Mouse (Mus musculus) cerebellum, postnatal 10 days (tissue): ENCODE results near the gene Retsat.

ENCODE experiments used
- DNase-seq, 2 experiments: peaks; one replicate each; pipeline ENCODE4 v3.0.0; 2021; ENCODE audit warnings: mixed read lengths in 2 of 2

Gene Retsat

DNA sequence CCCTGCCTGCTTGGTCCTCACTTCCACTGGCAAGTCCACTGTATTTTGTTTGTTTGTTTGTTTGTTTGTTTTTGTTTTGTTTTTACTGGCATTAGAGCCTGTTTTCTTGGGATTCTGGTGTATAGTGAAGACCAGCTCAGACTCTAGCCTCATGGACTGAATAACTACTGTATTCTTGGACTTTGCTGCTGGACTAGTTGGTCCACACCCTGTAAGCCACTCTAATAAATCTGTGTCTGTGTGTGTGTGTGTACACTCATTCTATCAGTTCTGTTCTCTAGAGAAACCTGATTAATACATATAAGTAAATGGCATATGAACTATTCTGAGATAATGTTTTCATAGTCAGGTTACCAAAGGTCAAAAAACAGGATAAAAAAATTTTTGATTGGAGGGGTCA lies 8.2 kb upstream of the Retsat start:
- DNase-seq = no peak

DNA sequence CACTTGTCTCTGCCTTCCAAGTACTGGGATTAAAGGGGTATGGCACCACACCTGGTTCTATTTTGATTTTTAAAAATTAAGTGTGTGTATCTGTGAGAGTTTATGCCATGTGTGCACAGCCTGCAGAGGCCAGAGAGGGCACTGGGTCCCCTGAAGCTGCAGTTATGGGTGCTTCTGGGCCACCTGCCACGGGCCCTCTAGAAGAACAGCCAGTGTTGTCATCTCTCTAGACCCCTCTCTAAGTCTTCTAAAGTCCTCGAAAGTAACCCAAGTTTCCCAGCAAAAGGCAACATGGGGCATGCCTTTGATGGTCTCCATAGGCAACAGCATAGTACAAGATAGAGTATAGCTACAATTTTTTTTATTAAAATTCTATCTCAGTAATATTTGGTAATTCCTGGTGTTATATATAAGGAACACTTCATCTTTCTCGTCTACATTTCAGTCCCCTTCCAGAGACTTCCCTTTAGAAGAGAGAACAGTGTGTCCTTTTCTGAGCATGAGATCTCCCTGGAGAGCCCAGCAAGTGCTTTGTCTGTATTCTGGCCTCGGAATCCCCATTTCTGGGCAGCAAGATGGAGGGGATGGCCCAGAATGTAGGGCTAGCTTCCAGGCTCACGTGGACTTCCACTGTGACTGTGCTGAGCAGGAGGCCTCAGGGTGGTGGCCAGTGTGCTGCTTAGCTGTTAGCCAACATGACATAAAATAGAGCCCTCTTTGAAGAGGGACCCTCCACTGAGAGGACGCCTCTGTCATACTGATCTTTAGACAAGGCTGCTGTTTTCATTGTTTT lies 5.1 kb upstream of the Retsat start:
- DNase-seq = peak in 1 of 2 experiments; percentile 33

DNA sequence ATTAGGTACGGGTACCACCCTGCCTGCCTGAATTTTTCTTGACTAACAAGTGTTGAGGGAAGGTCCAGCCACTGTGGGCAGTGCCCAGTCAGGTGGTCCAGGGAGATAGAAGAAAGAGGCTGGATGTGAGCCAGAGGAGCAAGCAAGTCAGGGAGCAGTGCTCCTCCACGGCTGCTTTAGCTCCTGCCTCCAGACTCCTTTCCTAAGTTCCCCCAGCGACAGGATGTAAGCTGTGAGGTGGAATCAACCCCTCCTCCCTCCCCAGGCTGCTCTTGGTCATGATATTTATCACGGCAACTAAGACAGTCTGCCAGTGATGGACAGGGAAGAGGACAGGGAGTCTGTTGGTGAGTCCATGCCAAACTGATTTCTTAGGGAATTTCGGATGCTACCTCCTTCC lies 4.4 kb upstream of the Retsat start:
- peak in 1 of 2 experiments; percentile 16 for DNase-seq

DNA sequence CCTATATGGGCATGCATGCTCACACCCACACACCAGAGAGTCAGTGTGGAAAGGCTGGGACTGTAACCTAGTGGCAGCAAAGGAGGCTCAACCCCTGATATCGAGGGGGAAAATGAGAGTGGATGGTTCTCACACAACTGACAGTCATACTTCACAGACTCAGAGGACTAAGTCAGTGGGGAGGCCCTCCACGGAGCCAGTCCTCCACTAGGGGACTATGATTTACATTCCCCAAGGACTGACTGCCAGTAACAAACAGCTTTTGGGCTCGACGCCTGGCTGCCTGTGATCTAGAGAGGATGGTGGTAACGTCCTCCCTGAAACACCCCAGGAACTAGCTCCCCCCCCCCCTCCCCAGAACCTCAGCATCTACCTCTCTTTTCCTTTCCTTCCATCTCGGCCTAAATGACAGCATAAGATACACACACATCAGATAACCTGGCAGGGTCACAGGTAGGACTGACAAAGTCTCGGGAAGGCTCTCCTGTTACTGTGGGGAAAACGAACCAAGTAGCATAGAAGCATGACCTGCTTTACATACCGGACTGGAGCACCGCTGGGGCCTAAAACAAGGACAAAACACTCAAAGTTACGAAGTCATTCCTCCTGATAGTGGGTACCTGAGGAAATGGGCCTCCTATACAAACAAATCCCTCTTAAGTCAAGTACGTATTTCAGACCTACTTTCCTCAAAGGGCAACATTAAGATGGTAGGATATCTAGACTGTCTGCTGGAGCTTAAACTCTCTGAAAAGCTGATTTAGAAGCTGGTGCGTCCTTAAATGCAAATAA lies 996 bp upstream of the Retsat start:
- peak; percentile 21 to 29 for DNase-seq

DNA sequence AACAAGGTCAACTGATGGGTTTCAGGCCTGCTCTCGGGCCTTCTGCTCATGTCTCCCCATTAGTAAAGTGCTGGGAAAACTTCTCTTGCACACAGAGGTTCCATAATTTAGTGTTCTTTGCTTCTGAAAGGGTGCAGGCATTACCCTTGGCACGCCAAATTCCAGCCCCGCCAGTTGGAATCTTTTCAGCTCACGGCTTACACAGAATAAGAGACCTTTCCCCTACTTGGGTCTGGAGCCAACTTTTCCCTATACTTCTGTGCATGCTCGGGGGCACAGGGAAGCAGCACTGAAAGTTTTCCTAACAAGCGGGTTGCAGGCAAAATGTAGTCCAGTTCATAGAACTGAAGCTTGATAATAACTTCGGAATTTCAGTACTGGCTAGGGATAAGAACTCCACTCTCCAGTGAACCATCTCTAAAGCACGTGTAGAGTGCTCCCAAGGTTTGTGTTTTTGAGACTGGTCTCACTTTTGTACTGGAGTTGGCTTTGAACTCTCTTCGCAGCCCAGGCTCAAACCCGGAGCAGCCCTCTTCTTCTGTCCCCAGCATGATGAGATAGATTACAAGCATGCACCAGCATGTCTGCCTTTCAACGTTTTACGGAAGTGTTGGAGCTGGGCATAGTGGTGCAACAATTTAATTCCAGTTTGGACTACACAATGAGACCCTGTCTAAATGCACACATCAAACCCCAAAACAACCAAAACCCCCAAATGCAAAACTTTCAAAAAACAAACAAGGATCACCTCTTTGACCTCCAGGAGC lies 699 bp downstream of the Retsat start:
- peak; percentile 64 to 66 for DNase-seq

DNA sequence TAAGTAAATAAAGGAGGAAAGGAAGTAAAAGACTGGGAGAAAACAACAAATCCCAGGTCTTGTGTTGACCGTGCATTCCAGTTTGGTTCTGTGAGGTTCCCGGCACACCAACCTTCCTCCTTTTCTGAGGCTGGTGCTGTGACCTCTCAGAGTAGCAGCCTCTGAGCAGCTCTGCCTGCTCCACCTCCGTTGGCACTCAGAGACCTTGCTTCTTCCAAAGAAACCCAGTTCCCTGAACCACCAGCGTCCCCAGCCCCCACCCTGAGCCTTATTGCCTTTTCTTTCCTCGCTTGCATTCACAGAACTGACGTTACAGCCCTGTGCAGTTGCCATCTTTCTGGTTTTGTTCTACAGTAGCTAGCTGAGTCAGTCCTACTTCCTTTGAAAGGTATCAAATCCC lies 1.9 kb downstream of the Retsat start:
- DNase-seq = peak in 1 of 2 experiments; percentile 18

DNA sequence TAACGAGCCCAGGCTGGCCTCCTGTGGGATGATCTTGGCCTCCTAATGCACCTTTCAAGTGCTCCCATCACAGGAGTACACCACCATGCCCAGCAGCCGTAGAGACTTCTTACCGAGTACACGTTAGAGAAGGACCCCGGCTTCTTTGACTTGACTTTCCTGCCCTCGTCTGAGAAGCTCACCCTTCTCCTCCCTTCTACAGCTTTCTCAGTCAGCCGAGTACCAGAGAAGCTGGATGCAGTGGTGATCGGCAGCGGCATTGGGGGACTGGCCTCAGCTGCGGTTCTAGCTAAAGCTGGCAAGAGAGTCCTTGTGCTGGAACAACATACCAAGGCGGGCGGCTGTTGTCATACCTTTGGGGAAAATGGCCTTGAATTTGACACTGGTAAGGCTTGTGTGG lies 2.5 kb downstream of the Retsat start:
- DNase-seq = no peak

DNA sequence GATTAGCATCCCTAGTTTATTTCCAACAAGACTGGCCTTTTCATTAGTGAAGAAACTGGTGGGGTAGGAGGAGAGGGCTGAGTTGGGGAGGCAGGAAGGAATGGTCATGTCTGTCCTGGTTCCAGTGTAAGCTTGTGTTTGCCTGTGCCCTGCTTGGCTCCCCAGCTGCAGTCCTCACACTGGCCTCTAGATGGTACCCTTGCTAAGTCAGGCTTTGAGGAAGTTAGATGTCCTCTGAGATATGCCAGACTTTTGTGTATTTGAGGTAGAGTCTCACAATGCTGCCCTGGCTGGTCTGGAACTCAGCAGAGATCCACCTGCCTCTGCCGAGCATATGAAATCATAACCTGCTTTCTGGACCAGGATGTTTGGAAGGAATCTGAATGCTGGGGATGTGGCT lies 3.5 kb downstream of the Retsat start:
- peak; percentile 90 to 93 for DNase-seq

DNA sequence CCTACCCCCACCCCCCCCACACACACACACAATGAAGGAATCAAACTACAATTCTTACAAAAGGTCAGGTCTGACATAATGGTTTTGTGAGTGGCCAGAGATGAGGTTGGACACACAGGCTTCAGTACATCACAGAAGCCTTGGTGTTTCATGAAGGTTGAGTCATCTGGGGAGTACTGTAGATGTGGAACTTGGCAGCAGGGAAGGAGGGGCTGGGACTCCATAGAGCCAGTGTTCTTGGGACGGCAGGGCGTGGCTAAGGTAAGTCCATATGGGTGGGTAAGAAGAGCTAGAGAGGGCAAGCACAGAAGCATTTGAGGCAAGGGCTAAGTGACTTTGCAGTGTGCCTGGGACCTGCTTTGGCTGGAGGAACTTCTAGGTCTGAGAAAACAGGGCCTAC lies 5.8 kb downstream of the Retsat start:
- DNase-seq = no peak

DNA sequence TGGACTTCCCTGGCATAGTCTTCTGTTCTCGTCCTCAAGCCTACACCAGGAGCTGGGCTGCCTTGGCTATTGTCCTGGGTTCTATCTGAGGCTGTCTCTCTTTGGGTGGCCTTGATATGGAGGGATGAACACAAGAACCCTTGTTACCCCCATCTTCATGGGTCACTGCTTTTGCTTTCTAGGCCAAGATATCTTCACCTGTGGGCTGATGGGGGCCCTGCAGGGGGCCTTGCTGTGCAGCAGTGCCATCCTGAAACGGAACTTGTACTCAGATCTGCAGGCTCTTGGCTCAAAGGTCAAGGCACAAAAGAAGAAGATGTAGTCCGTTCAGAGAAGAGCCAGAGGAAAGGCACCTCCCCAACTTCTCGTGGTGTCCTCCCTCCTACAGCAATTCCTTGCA lies 8.8 kb downstream of the Retsat start:
- no peak for DNase-seq

DNA sequence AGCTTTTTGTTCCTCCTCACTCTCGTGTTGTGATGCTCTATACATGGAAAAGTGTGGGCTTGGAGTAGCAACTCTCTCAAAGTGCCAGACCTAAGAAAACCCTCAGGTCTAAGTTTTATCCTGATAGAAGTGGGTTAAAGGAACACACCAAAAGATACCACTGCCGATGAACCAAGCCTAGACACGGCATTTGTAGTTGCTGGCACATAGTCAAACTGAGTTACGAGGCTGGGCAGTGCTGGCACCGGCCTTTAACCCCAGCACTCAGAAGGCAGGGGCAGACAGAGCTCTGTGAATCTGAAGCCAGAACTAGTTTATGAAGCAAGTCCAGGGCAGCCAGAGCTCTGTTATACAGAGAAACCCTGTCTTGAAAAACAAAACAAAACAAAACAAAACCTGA lies 9.4 kb downstream of the Retsat start:
- no peak for DNase-seq

DNA sequence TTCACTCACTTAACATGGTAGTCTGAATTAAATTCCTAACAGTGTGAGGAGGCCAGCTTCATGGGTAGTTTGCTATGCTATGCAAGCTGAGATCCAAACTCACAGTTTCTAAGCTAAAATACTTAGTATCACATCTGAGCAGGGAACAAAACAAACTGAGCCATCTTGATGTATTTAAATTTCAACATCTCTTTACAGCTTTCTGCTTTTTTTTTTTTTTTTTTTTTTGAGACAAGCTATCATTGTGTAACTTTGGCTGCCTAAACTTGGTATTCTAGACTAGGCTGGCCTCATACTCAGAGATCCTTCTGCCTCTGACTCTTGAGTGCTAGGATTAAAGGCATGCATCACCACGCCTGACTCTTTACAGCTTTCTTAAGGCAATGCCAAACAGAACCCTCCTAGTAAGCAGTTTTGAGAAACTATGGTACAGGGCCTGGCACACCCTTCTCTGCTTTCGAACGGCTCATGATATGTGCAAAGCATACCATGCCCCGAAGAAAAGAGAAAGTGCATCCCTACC lies 10.4 kb downstream of the Retsat start:
- DNase-seq = no peak

DNA sequence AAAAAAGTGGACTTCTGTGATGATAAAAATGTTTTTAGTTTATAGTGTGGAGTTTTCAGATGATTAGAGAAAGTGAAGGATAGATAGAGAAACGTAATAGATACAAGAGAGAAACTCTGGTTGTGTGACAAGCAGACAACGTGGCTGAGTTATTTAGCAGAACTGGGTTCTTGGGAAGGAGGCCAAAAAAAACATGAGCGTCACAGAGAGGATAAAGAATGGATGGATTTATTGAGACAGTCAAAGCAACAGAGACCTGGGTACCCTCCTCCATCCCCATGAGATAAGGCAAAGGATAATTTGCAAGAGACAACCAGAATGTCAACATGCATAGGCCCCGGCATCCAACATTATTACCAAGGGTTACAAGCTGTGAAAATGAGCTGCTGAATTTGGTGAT lies 12.0 kb downstream of the Retsat start:
- DNase-seq = no peak

DNA sequence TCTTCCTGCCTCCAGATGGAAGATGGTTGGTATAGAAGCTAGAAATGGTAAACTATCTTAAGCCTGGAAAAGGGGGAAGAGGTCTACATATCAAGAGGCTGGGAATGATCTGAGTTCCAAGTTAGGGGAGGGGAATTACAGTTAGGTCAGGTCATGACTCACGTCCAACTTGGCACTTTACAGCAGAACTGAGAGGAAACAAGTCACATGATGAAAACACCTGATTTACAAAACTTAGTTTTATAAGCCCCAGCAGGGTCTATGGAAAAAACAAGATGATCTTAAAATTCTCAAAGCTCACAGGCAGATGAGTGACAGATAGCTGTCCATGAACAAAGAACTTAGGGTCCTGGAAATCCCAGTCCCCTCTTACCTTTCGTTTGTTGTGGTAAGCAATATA lies 16.9 kb downstream of the Retsat start:
- DNase-seq = no peak

DNA sequence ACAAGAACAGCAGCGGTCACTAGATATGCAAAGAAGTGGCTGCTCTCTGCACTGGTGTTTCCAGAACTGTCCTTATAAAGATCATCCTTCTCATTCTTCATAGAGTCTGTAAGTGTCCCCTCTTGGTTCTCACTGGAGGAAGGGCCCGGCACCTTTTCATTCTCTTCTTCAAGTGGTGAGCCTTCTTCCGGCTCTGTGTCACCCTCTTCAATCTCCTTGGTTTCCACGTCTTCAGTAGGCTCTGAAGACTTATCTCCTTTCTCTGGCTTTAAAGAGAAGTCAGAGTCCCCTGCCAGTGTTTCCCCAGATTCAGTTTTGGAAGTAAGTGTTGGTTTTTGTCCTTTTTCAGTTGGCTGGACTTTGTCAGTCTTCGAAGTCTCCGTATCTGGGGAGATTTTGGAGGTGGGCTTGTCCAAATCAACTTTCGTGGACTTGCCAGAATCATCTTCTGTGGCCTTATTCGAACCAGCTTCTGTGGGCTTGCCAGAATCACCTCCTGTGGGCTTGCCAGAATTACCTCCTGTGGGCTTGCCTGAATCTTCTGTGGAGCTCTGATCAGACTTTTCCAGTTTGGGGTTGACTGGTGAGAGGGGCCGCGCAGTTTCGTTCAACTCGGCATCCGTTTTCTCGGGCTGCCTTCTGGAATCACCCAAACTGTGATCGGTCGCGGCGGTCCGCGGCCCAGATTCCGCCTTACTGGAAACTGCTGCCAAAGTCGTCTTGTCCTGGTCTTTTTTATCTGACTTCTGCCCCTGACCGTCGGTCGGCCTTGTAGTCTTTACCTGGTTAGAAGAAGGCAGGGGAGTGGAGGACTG lies 17.5 kb downstream of the Retsat start:
- peak in 1 of 2 experiments; percentile 41 for DNase-seq

DNA sequence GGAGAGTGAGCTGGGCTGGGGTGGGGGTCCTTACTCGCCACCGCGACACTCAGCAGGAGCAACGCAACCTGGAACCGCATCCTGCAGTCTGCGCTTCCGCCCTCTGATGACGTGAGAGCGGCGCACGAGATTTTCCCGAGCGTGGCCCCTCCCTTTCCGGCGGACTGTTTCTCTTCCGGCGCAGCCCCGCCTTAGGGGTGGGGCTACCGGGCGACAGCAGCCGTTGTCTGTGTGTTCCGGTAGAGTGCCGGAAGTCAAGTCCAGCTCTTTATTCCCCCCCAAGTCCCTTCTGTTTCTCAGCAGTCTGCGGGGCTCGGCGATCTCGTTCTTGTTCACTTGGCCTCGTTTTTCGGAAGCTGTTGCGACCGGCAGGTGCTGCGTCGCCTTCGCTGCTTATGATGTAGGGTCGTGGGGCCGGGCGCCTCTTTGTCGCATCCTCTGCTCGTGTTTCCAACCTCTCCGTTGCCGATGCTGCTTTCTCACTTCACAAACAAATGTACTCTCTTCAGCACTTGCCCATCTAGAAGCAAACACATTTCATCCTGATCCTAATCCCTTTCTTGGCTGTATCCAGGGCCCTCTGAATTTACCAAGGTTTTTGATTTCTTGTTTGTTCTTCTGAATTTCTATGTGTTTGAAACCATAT lies 18.5 kb downstream of the Retsat start, which contains the start of gene Tgoln1:
Tgoln1 (minus strand) TSS at position 358 of the 646 bp plus-strand sequence.
- peak; percentile 97 for DNase-seq

DNA sequence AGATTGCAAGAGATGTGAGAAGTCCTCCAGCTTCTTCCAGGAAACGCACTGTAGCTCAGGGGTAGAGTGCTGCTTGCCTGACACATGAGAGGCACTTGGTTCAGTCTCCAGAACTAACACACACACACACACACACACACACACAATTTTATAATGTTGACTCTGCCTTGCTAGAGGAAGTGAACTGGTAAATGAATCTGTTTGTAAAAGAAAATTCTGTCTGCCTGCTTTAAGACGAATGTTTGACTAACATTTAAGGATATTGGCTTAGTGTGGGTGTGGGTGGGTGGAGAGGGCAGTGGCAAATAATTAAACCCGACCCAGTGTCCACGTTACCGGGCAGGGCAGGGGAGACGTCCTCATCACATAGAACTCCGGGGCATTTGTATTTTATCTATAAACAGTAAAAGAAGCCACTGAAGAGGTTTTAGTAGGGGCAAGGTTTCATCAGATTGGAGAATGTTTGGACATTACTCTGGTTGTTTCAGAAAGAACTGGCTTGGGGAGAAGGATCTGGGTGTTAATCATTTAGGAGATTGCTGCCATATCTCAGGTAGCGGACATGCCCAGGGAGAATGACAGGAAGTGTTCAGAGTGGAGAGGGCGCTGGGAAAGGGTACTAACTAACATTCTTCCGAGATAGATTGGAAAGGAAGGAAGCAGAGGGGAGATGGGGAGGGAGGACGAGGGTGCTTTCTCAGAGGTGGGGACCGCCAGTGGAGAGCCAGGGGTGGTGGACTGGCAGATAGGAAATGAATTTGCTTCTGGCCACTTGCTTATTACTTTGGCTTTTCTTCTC lies 21.7 kb downstream of the Retsat start:
- DNase-seq = no peak

DNA sequence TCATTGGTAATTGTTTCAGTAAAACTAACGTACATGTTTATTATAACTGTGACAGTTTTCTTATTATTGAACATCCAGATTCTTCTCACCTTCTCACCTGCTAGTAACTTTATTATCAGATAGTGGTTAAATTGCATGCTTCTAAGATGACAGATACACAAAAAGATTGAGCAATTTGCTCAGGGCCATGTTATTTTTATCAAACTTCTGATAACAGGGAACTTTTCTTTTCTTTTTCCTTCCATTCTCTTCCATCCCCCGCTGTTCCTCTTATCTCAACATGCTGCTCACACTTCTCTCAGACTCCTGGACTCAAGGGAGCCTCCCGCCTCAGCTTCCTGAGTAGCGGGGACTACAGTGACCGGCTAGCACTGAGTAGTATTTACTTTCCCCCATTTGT lies 22.6 kb downstream of the Retsat start:
- no peak for DNase-seq

DNA sequence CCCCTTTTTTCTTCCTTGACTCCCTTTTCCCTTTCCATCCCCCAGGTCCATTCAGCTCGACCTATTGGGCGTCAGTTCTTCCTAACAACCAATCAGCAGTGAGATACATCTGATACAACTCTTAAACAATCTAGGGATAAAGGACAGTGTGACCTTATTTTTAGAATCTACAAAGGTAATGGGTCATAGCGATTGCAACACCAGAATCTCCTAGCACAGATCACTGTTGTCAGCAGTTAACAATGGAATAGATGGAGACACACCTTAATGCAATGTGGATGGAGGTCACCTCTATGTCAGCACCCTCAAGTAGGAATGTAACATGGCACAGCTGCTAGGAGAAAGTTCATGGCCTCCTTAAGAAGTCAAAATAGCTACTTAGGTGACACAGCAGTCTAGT lies 24.6 kb downstream of the Retsat start:
- no peak for DNase-seq

DNA sequence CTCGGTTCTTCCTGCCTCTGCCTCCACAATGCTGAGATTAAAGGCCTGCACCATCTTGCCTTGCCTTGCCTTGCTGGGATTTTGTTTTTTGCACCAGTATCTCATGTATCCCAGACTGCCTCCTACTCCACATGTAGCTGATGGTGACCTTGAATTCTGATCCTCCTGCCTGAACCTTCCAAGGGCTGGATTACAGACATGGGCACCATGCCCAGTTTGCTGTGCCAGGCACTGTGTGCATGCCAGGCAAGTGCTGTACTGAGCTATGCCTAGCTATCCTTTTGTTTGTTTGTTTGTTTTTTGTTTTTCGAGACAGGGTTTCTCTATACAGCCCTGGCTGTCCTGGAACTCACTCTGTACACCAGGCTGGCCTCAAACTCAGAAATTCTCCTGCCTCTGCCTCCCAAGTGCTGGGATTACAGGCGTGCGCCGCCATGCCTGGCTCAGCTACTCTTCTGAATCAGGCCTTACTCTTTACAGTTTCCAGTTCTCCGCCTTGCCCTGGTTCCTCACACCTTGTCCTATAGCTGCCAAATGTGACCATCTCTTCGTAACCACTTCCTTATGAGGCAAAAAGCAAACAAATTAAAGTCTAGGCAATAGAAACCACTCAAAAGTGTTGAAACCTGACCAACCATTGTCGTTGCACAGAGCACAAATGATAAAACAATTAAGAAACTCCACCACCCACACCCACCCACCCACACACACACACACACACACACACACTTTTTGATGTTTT lies 25.6 kb downstream of the Retsat start:
- DNase-seq = peak; percentile 64 to 78
